18 mouse cellular contexts compared by ENCODE assay signal in genomic region chr2:28092099-28092498, GRCm38 (mm10). TPM values are rescaled to one million over a fixed set of nuclear protein-coding genes. Genes with fewer than 3 reads are reported as not detected.
A peak's percentile ranks its signal among the peaks of the same experiment; 100 is the strongest.
DNase-seq lines count a peak whose midpoint lies in the region; ATAC-seq and TF ChIP-seq lines count a peak whose summit lies in the region.
"Had no signal": no experiment of that assay in that cellular context is flagged by ENCODE, and none has a peak within 500 bp of the region (broad histone marks: within the 10 kb centered on the region; RNA-seq: fewer than 3 reads in every experiment).

No protein-coding gene starts in this region.

- H3K9ac ChIP-seq in hindbrain, embryonic 12.5 days, result no peak overlapping the region
- no peak overlapping the region for H3K9ac ChIP-seq in hindbrain, postnatal 0 days (replicated peaks; ENCODE audit: low read length)
- H3K9ac ChIP-seq in neural tube, embryonic 14.5 days (replicated peaks; ENCODE audit: low read depth, low read length), result no peak overlapping the region
- H3K9ac ChIP-seq in neural tube, embryonic 15.5 days (replicated peaks), result no peak overlapping the region
- H3K9ac ChIP-seq: kidney, embryonic 15.5 days; neural tube, embryonic 13.5 days had no signal

- peaks cover 2% of the 10 kb centered on the region; the same call in 1 of the 2 replicates for H3K27me3 ChIP-seq in hindbrain, embryonic 12.5 days
- no peaks in the 10 kb centered on the region for H3K27me3 ChIP-seq in hindbrain, postnatal 0 days (ENCODE audit: insufficient read depth, low read length)
- H3K27me3 ChIP-seq in neural tube, embryonic 14.5 days (ENCODE audit: control insufficient read depth, insufficient read depth, low read length), result no peaks in the 10 kb centered on the region
- H3K27me3 ChIP-seq in neural tube, embryonic 15.5 days (replicated peaks), result no peaks in the 10 kb centered on the region
- H3K27me3 ChIP-seq in embryonic facial prominence, embryonic 10.5 days (replicated peaks; ENCODE audit: low read depth, poor library complexity, severe bottlenecking), result peaks cover 2% of the 10 kb centered on the region; the same call in 1 of the 2 replicates
- H3K27me3 ChIP-seq: kidney, embryonic 15.5 days; neural tube, embryonic 13.5 days had no signal

- intact Hi-C loops in gastrocnemius, postnatal 14 days (cut with DNase I; ENCODE audit: low total_unique reads), result no loop called here

- H3K4me1 ChIP-seq in hindbrain, embryonic 12.5 days, result peaks cover 28% of the 10 kb centered on the region
- H3K4me1 ChIP-seq in hindbrain, postnatal 0 days (ENCODE audit: insufficient read depth, low read length), result 0 out of 2 replicates have a peak, but pooled peaks cover 4% of the 10 kb centered on the region
- H3K4me1 ChIP-seq in neural tube, embryonic 14.5 days (ENCODE audit: control insufficient read depth, insufficient read depth, low read length), result peaks cover 7% of the 10 kb centered on the region; the same call in 1 of the 2 replicates
- H3K4me1 ChIP-seq in neural tube, embryonic 15.5 days, result peaks cover 18% of the 10 kb centered on the region
- H3K4me1 ChIP-seq in embryonic facial prominence, embryonic 10.5 days, result peaks cover 20% of the 10 kb centered on the region
- H3K4me1 ChIP-seq: kidney, embryonic 15.5 days had no signal

- peak overlapping the region; percentile 83; the same call in 1 of the 2 replicates for H3K27ac ChIP-seq in hindbrain, embryonic 12.5 days
- H3K27ac ChIP-seq in hindbrain, postnatal 0 days, result no peak overlapping the region
- peak overlapping the region; percentile 78; the same call in 1 of the 2 replicates for H3K27ac ChIP-seq in neural tube, embryonic 14.5 days (ENCODE audit: low read depth, low read length)
- no peak overlapping the region for H3K27ac ChIP-seq in neural tube, embryonic 15.5 days (replicated peaks)
- 0 out of 2 replicates have a peak overlapping the region, but pooled peaks have one; percentile 1 for H3K27ac ChIP-seq in macrophage
- H3K27ac ChIP-seq in embryonic facial prominence, embryonic 10.5 days (replicated peaks), result no peak overlapping the region
- H3K27ac ChIP-seq: kidney, embryonic 15.5 days; left cerebral cortex, adult 2 months had no signal

- no peaks in the 10 kb centered on the region for H3K79me2 ChIP-seq in macrophage (ENCODE audit: inconsistent target)

- DNase-seq in hindbrain, postnatal 0 days (ENCODE audit: low spot score), result no peak
- no peak for DNase-seq in cerebellum, adult 11 months
- DNase-seq in gastrocnemius, postnatal 14 days, result no peak
- DNase-seq in embryonic facial prominence, embryonic 10.5 days (ENCODE audit: low spot score), result no peak
- DNase-seq: adrenal gland, postnatal 36 days; cerebellum, postnatal 36 days; gastrocnemius, postnatal 36 days; heart, postnatal 36 days; thymus, postnatal 14 days had no signal

- H3K4me3 ChIP-seq in hindbrain, embryonic 12.5 days, result no peak overlapping the region
- no peak overlapping the region for H3K4me3 ChIP-seq in hindbrain, postnatal 0 days (ENCODE audit: low read length)
- no peak overlapping the region for H3K4me3 ChIP-seq in neural tube, embryonic 14.5 days (ENCODE audit: low read depth, low read length)
- no peak overlapping the region for H3K4me3 ChIP-seq in neural tube, embryonic 15.5 days (replicated peaks)
- H3K4me3 ChIP-seq in macrophage (ENCODE audit: inconsistent target), result no peak overlapping the region
- H3K4me3 ChIP-seq in embryonic facial prominence, embryonic 10.5 days, result no peak overlapping the region
- H3K4me3 ChIP-seq: kidney, embryonic 15.5 days; left cerebral cortex, adult 2 months; neural tube, embryonic 13.5 days had no signal

- WGBS in hindbrain, embryonic 12.5 days, result 92% methylated on average over 8 of the region's 8 CpGs
- WGBS in hindbrain, postnatal 0 days, result 88% methylated on average over 8 of the region's 8 CpGs
- WGBS in neural tube, embryonic 14.5 days, result 94% methylated on average over 8 of the region's 8 CpGs
- 93% methylated on average over 8 of the region's 8 CpGs for WGBS in neural tube, embryonic 15.5 days
- WGBS in macrophage (ENCODE audit: missing documents), result 0% methylated on average over 8 of the region's 8 CpGs
- 90% methylated on average over 8 of the region's 8 CpGs for WGBS in embryonic facial prominence, embryonic 10.5 days

- ATAC-seq in hindbrain, embryonic 12.5 days (ENCODE audit: low FRiP score), result no peak
- ATAC-seq in hindbrain, postnatal 0 days, result no peak
- ATAC-seq in neural tube, embryonic 14.5 days (ENCODE audit: low read depth), result no peak
- ATAC-seq in neural tube, embryonic 15.5 days (ENCODE audit: low FRiP score), result no peak

- no peak for TF ChIP-seq CTCF in hindbrain, postnatal 0 days (IDR thresholded peaks at IDR 0.05; ENCODE audit: low read depth)

- H3K9me3 ChIP-seq in hindbrain, embryonic 12.5 days (replicated peaks), result no peaks in the 10 kb centered on the region
- no peaks in the 10 kb centered on the region for H3K9me3 ChIP-seq in hindbrain, postnatal 0 days (ENCODE audit: low read length)
- H3K9me3 ChIP-seq in neural tube, embryonic 14.5 days (ENCODE audit: control insufficient read depth, low read length), result no peaks in the 10 kb centered on the region
- H3K9me3 ChIP-seq in neural tube, embryonic 15.5 days (replicated peaks), result no peaks in the 10 kb centered on the region
- H3K9me3 ChIP-seq in embryonic facial prominence, embryonic 10.5 days, result no peaks in the 10 kb centered on the region
- H3K9me3 ChIP-seq: kidney, embryonic 15.5 days; neural tube, embryonic 13.5 days had no signal

- no peaks in the 10 kb centered on the region for H3K36me3 ChIP-seq in hindbrain, embryonic 12.5 days
- no peaks in the 10 kb centered on the region for H3K36me3 ChIP-seq in hindbrain, postnatal 0 days (ENCODE audit: insufficient read depth, low read length)
- no peaks in the 10 kb centered on the region for H3K36me3 ChIP-seq in neural tube, embryonic 14.5 days (ENCODE audit: control insufficient read depth, insufficient read depth, low read length)
- H3K36me3 ChIP-seq in neural tube, embryonic 15.5 days, result no peaks in the 10 kb centered on the region
- no peaks in the 10 kb centered on the region for H3K36me3 ChIP-seq in macrophage (ENCODE audit: inconsistent target)
- no peaks in the 10 kb centered on the region for H3K36me3 ChIP-seq in embryonic facial prominence, embryonic 10.5 days (replicated peaks)
- H3K36me3 ChIP-seq: kidney, embryonic 15.5 days; neural tube, embryonic 13.5 days had no signal

- no peak overlapping the region for H3K4me2 ChIP-seq in hindbrain, embryonic 12.5 days (replicated peaks)
- H3K4me2 ChIP-seq in hindbrain, postnatal 0 days (ENCODE audit: low read depth, low read length), result no peak overlapping the region
- H3K4me2 ChIP-seq in neural tube, embryonic 14.5 days (ENCODE audit: low read depth, low read length), result no peak overlapping the region
- no peak overlapping the region for H3K4me2 ChIP-seq in neural tube, embryonic 15.5 days
- H3K4me2 ChIP-seq: heart, embryonic 11.5 days; kidney, embryonic 15.5 days; neural tube, embryonic 13.5 days had no signal

RNA-seq across cellular contexts. Expression of gene Fcnb, which starts 7.4 kb away (rescaled TPM):
- 0.46 and 0.66 TPM in 2 replicates for polyA plus RNA-seq in hindbrain, embryonic 12.5 days (2016; fragmentation: Nextera tagmentation; extraction: Ambion mirVana)
- total RNA-seq in hindbrain, postnatal 0 days (2014; rRNA removed), result not detected in 2 replicates
- polyA plus RNA-seq in hindbrain, postnatal 0 days (2015; fragmentation: Nextera tagmentation; extraction: Ambion mirVana), result not detected in 2 replicates
- 0.23 TPM in 1 of 2 replicates, not detected in the other for polyA plus RNA-seq in neural tube, embryonic 14.5 days (2014; fragmentation: Nextera tagmentation; extraction: Ambion mirVana)
- 0.52 TPM in 1 of 2 replicates, not detected in the other for polyA plus RNA-seq in neural tube, embryonic 15.5 days (2015; fragmentation: Nextera tagmentation; extraction: Ambion mirVana)
- total RNA-seq in macrophage (2018; cell fraction: chromatin; rRNA removed), result not detected
- under 1 TPM in 22 of 26 experiments, not detected in 4; 0.11 to 0.60 (median 0.26) TPM for total RNA-seq in macrophage (2018; cell fraction: cytosol; rRNA removed)
- under 1 TPM in 2 of 26 experiments, not detected in 24; 0.85 to 0.87 TPM for total RNA-seq in macrophage (2018; cell fraction: nucleus; rRNA removed)
- polyA plus RNA-seq in macrophage (2018), result 0.38 to 1.5 TPM in 2 of 3 replicates, not detected in the other
- total RNA-seq in gastrocnemius, postnatal 14 days (2021), result not detected
- polyA plus RNA-seq in embryonic facial prominence, embryonic 10.5 days (2016; fragmentation: Nextera tagmentation; extraction: Ambion mirVana), result not detected in 2 replicates
- total RNA-seq: adrenal gland, postnatal 36 days; CH12.LX; gastrocnemius, postnatal 36 days; heart, postnatal 36 days; left cerebral cortex, adult 2 months had no signal

Comparison
In these comparisons a context has a peak if more than half of its experiments do, and no peak if none do; other contexts are left out.
1. H3K27ac ChIP-seq: peak in hindbrain, embryonic 12.5 days (single experiment), neural tube, embryonic 14.5 days (single experiment) and macrophage (single experiment); none in hindbrain, postnatal 0 days (single experiment), neural tube, embryonic 15.5 days (single experiment) and embryonic facial prominence, embryonic 10.5 days (single experiment).